Mouse (Mus musculus): ENCODE data around the gene Slc25a20. TPM values are rescaled to one million over a fixed set of nuclear protein-coding genes. Genes with fewer than 3 reads are reported as not detected.

The Slc25a20 gene
- polyA plus RNA-seq, 1 experiment from 2014 or later = 73.6 TPM

GRCm38 (mm10) chr9:108702476-108702875 lies 40.6 kb downstream of the Slc25a20 start:
- H3K4me3 ChIP-seq (replicated peaks; ENCODE audit: low read depth, low read length) = no peak overlapping the region
- no peak overlapping the region for H3K9ac ChIP-seq (ENCODE audit: low read depth, low read length)
- peaks cover 9% of the 10 kb centered on the region for H3K4me1 ChIP-seq (replicated peaks; ENCODE audit: insufficient read depth, low read length)
- no peaks in the 10 kb centered on the region for H3K27me3 ChIP-seq (ENCODE audit: insufficient read depth, low read length)
- H3K27ac ChIP-seq = no peak overlapping the region
- ATAC-seq (replicated peaks; ENCODE audit: low FRiP score, low read depth) = no peak
- H3K9me3 ChIP-seq (replicated peaks; ENCODE audit: low read length) = no peaks in the 10 kb centered on the region
- H3K4me2 ChIP-seq (ENCODE audit: low read length) = no peak overlapping the region
- no peak for DNase-seq (ENCODE audit: low spot score)
- H3K36me3 ChIP-seq (ENCODE audit: insufficient read depth, low read length) = no peaks in the 10 kb centered on the region
- no peak for TF ChIP-seq CTCF (IDR thresholded peaks at IDR 0.05; ENCODE audit: low read depth)

GRCm38 (mm10) chr9:108703373-108704110 lies 41.7 kb downstream of the Slc25a20 start:
- no peak overlapping the region for H3K4me3 ChIP-seq (replicated peaks; ENCODE audit: low read depth, low read length)
- DNase-seq (ENCODE audit: low spot score) (no peak), ATAC-seq (replicated peaks; ENCODE audit: low FRiP score, low read depth) (0 out of 2 replicates have a peak, but pooled peaks have one; percentile 29)
- no peaks in the 10 kb centered on the region for H3K9me3 ChIP-seq (replicated peaks; ENCODE audit: low read length)
- H3K9ac ChIP-seq (ENCODE audit: low read depth, low read length) = no peak overlapping the region
- peaks cover 9% of the 10 kb centered on the region for H3K4me1 ChIP-seq (replicated peaks; ENCODE audit: insufficient read depth, low read length)
- no peaks in the 10 kb centered on the region for H3K36me3 ChIP-seq (ENCODE audit: insufficient read depth, low read length)
- H3K27me3 ChIP-seq (ENCODE audit: insufficient read depth, low read length) = no peaks in the 10 kb centered on the region
- WGBS = 34% methylated on average over 12 of the region's 12 CpGs
- H3K4me2 ChIP-seq (ENCODE audit: low read length) = no peak overlapping the region
- TF ChIP-seq CTCF (IDR thresholded peaks at IDR 0.05; ENCODE audit: low read depth) = no peak
- no peak overlapping the region for H3K27ac ChIP-seq

DNA sequence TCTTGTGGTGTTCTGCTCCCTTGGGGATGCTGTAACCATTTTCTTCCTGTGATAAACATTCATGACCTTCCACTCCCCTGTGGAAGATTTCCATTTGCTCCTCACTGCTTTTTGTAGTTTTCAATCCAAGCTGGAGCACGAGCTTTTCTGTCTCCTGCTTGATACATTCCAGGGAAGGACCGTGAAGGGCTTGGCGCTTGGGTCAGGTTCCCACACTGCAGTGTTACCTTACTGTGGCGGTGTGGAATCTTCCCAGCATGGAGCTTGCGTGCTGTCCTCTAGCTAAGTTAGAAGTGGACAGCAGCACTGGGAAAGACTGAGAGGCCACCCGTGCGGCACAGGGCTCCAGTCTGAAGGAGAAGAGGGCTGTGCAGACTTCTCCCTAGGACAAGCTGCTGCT lies 42.7 kb downstream of the Slc25a20 start:
- H3K4me2 ChIP-seq (ENCODE audit: low read length) = no peak overlapping the region
- no peaks in the 10 kb centered on the region for H3K36me3 ChIP-seq (ENCODE audit: insufficient read depth, low read length)
- peak overlapping the region; percentile 57; the same call in 1 of the 2 replicates for H3K27ac ChIP-seq
- H3K4me3 ChIP-seq (replicated peaks; ENCODE audit: low read depth, low read length) = no peak overlapping the region
- H3K27me3 ChIP-seq (ENCODE audit: insufficient read depth, low read length) = no peaks in the 10 kb centered on the region
- H3K4me1 ChIP-seq (replicated peaks; ENCODE audit: insufficient read depth, low read length) = peaks cover 9% of the 10 kb centered on the region
- no peak overlapping the region for H3K9ac ChIP-seq (ENCODE audit: low read depth, low read length)
- DNase-seq (ENCODE audit: low spot score) = peak; percentile 34
- TF ChIP-seq CTCF (IDR thresholded peaks at IDR 0.05; ENCODE audit: low read depth) = no peak
- WGBS = 40% methylated on average over 7 of the region's 7 CpGs
- ATAC-seq (replicated peaks; ENCODE audit: low FRiP score, low read depth) = no peak
- no peaks in the 10 kb centered on the region for H3K9me3 ChIP-seq (replicated peaks; ENCODE audit: low read length)

GRCm38 (mm10) chr9:108707212-108707611 lies 45.3 kb downstream of the Slc25a20 start:
- Histone ChIP-seq H3K4me3 (replicated peaks; ENCODE audit: low read depth, low read length) (no peak overlapping the region), H3K4me2 (ENCODE audit: low read length) (no peak overlapping the region), H3K9ac (ENCODE audit: low read depth, low read length) (no peak overlapping the region), H3K27me3 (ENCODE audit: insufficient read depth, low read length) (no peaks in the 10 kb centered on the region), H3K9me3 (replicated peaks; ENCODE audit: low read length) (no peaks in the 10 kb centered on the region), H3K27ac (no peak overlapping the region), H3K4me1 (replicated peaks; ENCODE audit: insufficient read depth, low read length) (peaks cover 9% of the 10 kb centered on the region), H3K36me3 (ENCODE audit: insufficient read depth, low read length) (no peaks in the 10 kb centered on the region)
- WGBS = 98% methylated on average over 2 of the region's 2 CpGs
- ATAC-seq (replicated peaks; ENCODE audit: low FRiP score, low read depth) (no peak), DNase-seq (ENCODE audit: low spot score) (no peak)
- no peak for TF ChIP-seq CTCF (IDR thresholded peaks at IDR 0.05; ENCODE audit: low read depth)

GRCm38 (mm10) chr9:108708833-108709232 lies 46.9 kb downstream of the Slc25a20 start:
- H3K4me3 ChIP-seq (replicated peaks; ENCODE audit: low read depth, low read length) = no peak overlapping the region
- 94% methylated on average over 8 of the region's 8 CpGs for WGBS
- DNase-seq (ENCODE audit: low spot score) (no peak), ATAC-seq (replicated peaks; ENCODE audit: low FRiP score, low read depth) (no peak)
- peaks cover 3% of the 10 kb centered on the region for H3K4me1 ChIP-seq (replicated peaks; ENCODE audit: insufficient read depth, low read length)
- no peak overlapping the region for H3K9ac ChIP-seq (ENCODE audit: low read depth, low read length)
- no peaks in the 10 kb centered on the region for H3K9me3 ChIP-seq (replicated peaks; ENCODE audit: low read length)
- H3K27me3 ChIP-seq (ENCODE audit: insufficient read depth, low read length) = no peaks in the 10 kb centered on the region
- no peaks in the 10 kb centered on the region for H3K36me3 ChIP-seq (ENCODE audit: insufficient read depth, low read length)
- H3K27ac ChIP-seq = no peak overlapping the region
- no peak overlapping the region for H3K4me2 ChIP-seq (ENCODE audit: low read length)
- no peak for TF ChIP-seq CTCF (IDR thresholded peaks at IDR 0.05; ENCODE audit: low read depth)

DNA sequence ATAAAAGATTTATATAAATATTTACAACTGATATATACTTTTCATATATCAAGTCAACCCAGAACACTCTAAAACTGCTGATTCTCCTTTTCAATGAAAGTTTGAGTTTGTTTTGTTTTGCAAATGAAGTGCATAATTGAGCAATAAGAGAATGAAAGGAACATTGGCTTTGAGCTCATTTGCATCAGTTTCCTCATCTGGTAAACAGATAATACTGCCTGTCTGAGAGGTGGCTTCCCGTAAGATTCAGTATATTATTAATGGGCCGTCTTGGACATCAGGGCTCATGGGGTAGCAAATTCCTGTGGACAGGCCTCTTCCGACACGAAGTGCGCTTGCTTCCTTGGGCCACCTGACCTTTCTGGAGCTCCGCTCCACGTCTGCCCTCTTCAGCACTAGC lies 48.9 kb downstream of the Slc25a20 start:
- no peak overlapping the region for H3K9ac ChIP-seq (ENCODE audit: low read depth, low read length)
- H3K4me3 ChIP-seq (replicated peaks; ENCODE audit: low read depth, low read length) = no peak overlapping the region
- no peaks in the 10 kb centered on the region for H3K27me3 ChIP-seq (ENCODE audit: insufficient read depth, low read length)
- ATAC-seq (replicated peaks; ENCODE audit: low FRiP score, low read depth) (no peak), DNase-seq (ENCODE audit: low spot score) (no peak)
- H3K9me3 ChIP-seq (replicated peaks; ENCODE audit: low read length) = no peaks in the 10 kb centered on the region
- H3K4me1 ChIP-seq (replicated peaks; ENCODE audit: insufficient read depth, low read length) = no peaks in the 10 kb centered on the region
- no peak for TF ChIP-seq CTCF (IDR thresholded peaks at IDR 0.05; ENCODE audit: low read depth)
- no peak overlapping the region for H3K4me2 ChIP-seq (ENCODE audit: low read length)
- WGBS = 73% methylated on average over 7 of the region's 7 CpGs
- H3K27ac ChIP-seq = no peak overlapping the region
- no peaks in the 10 kb centered on the region for H3K36me3 ChIP-seq (ENCODE audit: insufficient read depth, low read length)
